In genomic region chr17:34029150-34029889, GRCm38 (mm10) we compare ENCODE assay signal across 8 mouse cellular contexts. TPM values are rescaled to one million over a fixed set of nuclear protein-coding genes. Genes with fewer than 3 reads are reported as not detected.
DNase-seq lines count a peak whose midpoint lies in the region; ATAC-seq and TF ChIP-seq lines count a peak whose summit lies in the region.

No protein-coding gene starts in this region.

- no peaks in the 10 kb centered on the region for H3K9me3 ChIP-seq in heart, embryonic 10.5 days
- no peaks in the 10 kb centered on the region for H3K9me3 ChIP-seq in G1E (replicated peaks)
- H3K9me3 ChIP-seq in heart, embryonic 15.5 days (replicated peaks): no peaks in the 10 kb centered on the region
- H3K9me3 ChIP-seq in liver, embryonic 16.5 days (replicated peaks; ENCODE audit: control insufficient read depth, low read length): no peaks in the 10 kb centered on the region

- H3K27ac ChIP-seq in heart, embryonic 10.5 days: 0 out of 2 replicates have a peak overlapping the region, but pooled peaks have one; percentile 98
- H3K27ac ChIP-seq in heart, embryonic 15.5 days: no peak overlapping the region
- no peak overlapping the region for H3K27ac ChIP-seq in liver, embryonic 16.5 days (ENCODE audit: low read length)
- no peak overlapping the region for H3K27ac ChIP-seq in layer of hippocampus, adult 2 months

- peak overlapping the region; percentile 80 for H3K4me3 ChIP-seq in heart, embryonic 10.5 days
- H3K4me3 ChIP-seq in G1E (ENCODE audit: low read depth, low read length): peak overlapping the region; percentile 91; the same call in 1 of the 2 replicates
- peak overlapping the region; percentile 91 for H3K4me3 ChIP-seq in heart, embryonic 15.5 days
- H3K4me3 ChIP-seq in liver, embryonic 16.5 days (ENCODE audit: low read depth, low read length): no peak overlapping the region
- H3K4me3 ChIP-seq in layer of hippocampus, adult 2 months: no peak overlapping the region

- H3K9ac ChIP-seq in heart, embryonic 15.5 days: peak overlapping the region; percentile 96; the same call in 1 of the 2 replicates
- H3K9ac ChIP-seq in liver, embryonic 16.5 days (ENCODE audit: low read depth, low read length): no peak overlapping the region; the same call in 1 of the 2 replicates

- 88% methylated on average over 18 of the region's 18 CpGs for WGBS in heart, embryonic 10.5 days
- WGBS in heart, embryonic 15.5 days: 84% methylated on average over 18 of the region's 18 CpGs
- 73% methylated on average over 18 of the region's 18 CpGs for WGBS in liver, embryonic 16.5 days (ENCODE audit: insufficient replicate concordance)

- peaks cover 84% of the 10 kb centered on the region for H3K4me1 ChIP-seq in heart, embryonic 10.5 days
- peaks cover 80% of the 10 kb centered on the region for H3K4me1 ChIP-seq in G1E (ENCODE audit: insufficient read depth, low read depth, low read length)
- peaks cover 75% of the 10 kb centered on the region for H3K4me1 ChIP-seq in heart, embryonic 15.5 days (replicated peaks)
- peaks cover 64% of the 10 kb centered on the region for H3K4me1 ChIP-seq in liver, embryonic 16.5 days (ENCODE audit: control insufficient read depth, low read depth, low read length)

- H3K27me3 ChIP-seq in heart, embryonic 10.5 days (ENCODE audit: insufficient read depth, poor library complexity, severe bottlenecking): no peaks in the 10 kb centered on the region
- no peaks in the 10 kb centered on the region for H3K27me3 ChIP-seq in G1E (ENCODE audit: insufficient read depth, low read length)
- no peaks in the 10 kb centered on the region for H3K27me3 ChIP-seq in heart, embryonic 15.5 days
- H3K27me3 ChIP-seq in liver, embryonic 16.5 days (ENCODE audit: control insufficient read depth, insufficient read depth, low read depth, low read length): no peaks in the 10 kb centered on the region

- ATAC-seq in G1E (ENCODE audit: extremely low read depth, insufficient number of reproducible peaks, low FRiP score, poor library complexity, severe bottlenecking): no peak
- ATAC-seq in heart, embryonic 15.5 days (replicated peaks; ENCODE audit: insufficient number of reproducible peaks, insufficient read depth, low FRiP score, low read depth): no peak
- ATAC-seq in liver, embryonic 16.5 days (ENCODE audit: low read depth): no peak

- H3K4me2 ChIP-seq in heart, embryonic 15.5 days: peak overlapping the region; percentile 89
- H3K4me2 ChIP-seq in liver, embryonic 16.5 days (ENCODE audit: low read depth, low read length): peak overlapping the region; percentile 75; the same call in 1 of the 2 replicates

- peaks cover 34% of the 10 kb centered on the region for H3K36me3 ChIP-seq in heart, embryonic 10.5 days
- peaks cover 61% of the 10 kb centered on the region for H3K36me3 ChIP-seq in G1E (replicated peaks)
- H3K36me3 ChIP-seq in heart, embryonic 15.5 days: peaks cover 29% of the 10 kb centered on the region
- peaks cover 15% of the 10 kb centered on the region; the same call in 1 of the 2 replicates for H3K36me3 ChIP-seq in liver, embryonic 16.5 days (ENCODE audit: control insufficient read depth, insufficient read depth)

- DNase-seq in heart, embryonic 10.5 days (ENCODE audit: low spot score): peak; percentile 70
- no peak for DNase-seq in heart, postnatal 36 days
- no peak for DNase-seq in G1E (ENCODE audit: low spot score)
- no peak for DNase-seq in layer of hippocampus, adult 2 months (ENCODE audit: low spot score in 2 of 2)
- DNase-seq in layer of hippocampus, adult 9-11 months: no peak
- DNase-seq in urinary bladder, postnatal 10 days (ENCODE audit: low spot score): no peak

- TF ChIP-seq CTCF in G1E (IDR thresholded peaks at IDR 0.05; ENCODE audit: low read depth, low read length): no peak
- TF ChIP-seq CTCF in layer of hippocampus, adult 2 months (conservative IDR thresholded peaks at IDR 0.05): no peak

- intact Hi-C loops in heart, postnatal 36 days (cut with DNase I): no loop called here

RNA-seq across cellular contexts. Expression of gene H2-Ke6, which starts 1.5 kb away (rescaled TPM):
- polyA plus RNA-seq in heart, embryonic 10.5 days (2016; fragmentation: Nextera tagmentation; extraction: Ambion mirVana): 32.4 and 36.4 TPM in 2 replicates
- 100 to 1,000 TPM; 107 to 121 TPM for total RNA-seq in heart, postnatal 36 days (2021)
- total RNA-seq in G1E (2014; fragmentation: Nextera tagmentation): 77.5 and 87.1 TPM in 2 replicates
- total RNA-seq in G1E (2017): 44.7 and 45.9 TPM in 2 replicates
- 58.6 and 78.0 TPM in 2 replicates for polyA plus RNA-seq in G1E (2012)
- polyA plus RNA-seq in heart, embryonic 15.5 days (2015; fragmentation: Nextera tagmentation; extraction: Ambion mirVana): 47.4 and 56.2 TPM in 2 replicates
- polyA plus RNA-seq in liver, embryonic 16.5 days (2015; fragmentation: Nextera tagmentation; extraction: Ambion mirVana): 30.1 and 32.2 TPM in 2 replicates
- 10 to 100 TPM; 55.6 to 59.5 TPM for total RNA-seq in layer of hippocampus, adult 2 months (2021)

RNA-seq across cellular contexts. Expression of gene Slc39a7, which starts 2.2 kb away (rescaled TPM):
- 160 and 180 TPM in 2 replicates for polyA plus RNA-seq in heart, embryonic 10.5 days (2016; fragmentation: Nextera tagmentation; extraction: Ambion mirVana)
- total RNA-seq in heart, postnatal 36 days (2021): 10 to 100 TPM; 56.9 to 60.7 TPM
- 16.9 and 17.5 TPM in 2 replicates for total RNA-seq in G1E (2014; fragmentation: Nextera tagmentation)
- 58.0 and 60.1 TPM in 2 replicates for total RNA-seq in G1E (2017)
- 66.0 and 98.1 TPM in 2 replicates for polyA plus RNA-seq in G1E (2012)
- 97.8 and 133 TPM in 2 replicates for polyA plus RNA-seq in heart, embryonic 15.5 days (2015; fragmentation: Nextera tagmentation; extraction: Ambion mirVana)
- polyA plus RNA-seq in liver, embryonic 16.5 days (2015; fragmentation: Nextera tagmentation; extraction: Ambion mirVana): 58.8 and 59.8 TPM in 2 replicates
- 10 to 100 TPM; 97.7 to 98.9 TPM for total RNA-seq in layer of hippocampus, adult 2 months (2021)

RNA-seq across cellular contexts. Expression of gene Rxrb, which starts 2.3 kb away (rescaled TPM):
- 31.4 and 40.6 TPM in 2 replicates for polyA plus RNA-seq in heart, embryonic 10.5 days (2016; fragmentation: Nextera tagmentation; extraction: Ambion mirVana)
- total RNA-seq in heart, postnatal 36 days (2021): 10 to 100 TPM; 39.8 to 41.8 TPM
- total RNA-seq in G1E (2014; fragmentation: Nextera tagmentation) (27.7 and 29.7 TPM in 2 replicates), G1E (2017) (30.5 and 34.7 TPM in 2 replicates)
- 175 and 211 TPM in 2 replicates for polyA plus RNA-seq in G1E (2012)
- 26.8 and 38.5 TPM in 2 replicates for polyA plus RNA-seq in heart, embryonic 15.5 days (2015; fragmentation: Nextera tagmentation; extraction: Ambion mirVana)
- polyA plus RNA-seq in liver, embryonic 16.5 days (2015; fragmentation: Nextera tagmentation; extraction: Ambion mirVana): 14.7 and 15.7 TPM in 2 replicates
- total RNA-seq in layer of hippocampus, adult 2 months (2021): 10 to 100 TPM; 80.6 to 85.5 TPM

RNA-seq across cellular contexts. Expression of gene Ring1, which starts 4.8 kb away (rescaled TPM):
- polyA plus RNA-seq in heart, embryonic 10.5 days (2016; fragmentation: Nextera tagmentation; extraction: Ambion mirVana): 14.4 and 15.8 TPM in 2 replicates
- 10 to 100 TPM; 14.0 to 15.1 TPM for total RNA-seq in heart, postnatal 36 days (2021)
- total RNA-seq in G1E (2014; fragmentation: Nextera tagmentation) (8.4 and 9.7 TPM in 2 replicates), G1E (2017) (10.9 and 13.1 TPM in 2 replicates)
- 46.4 and 59.9 TPM in 2 replicates for polyA plus RNA-seq in G1E (2012)
- 15.8 and 20.8 TPM in 2 replicates for polyA plus RNA-seq in heart, embryonic 15.5 days (2015; fragmentation: Nextera tagmentation; extraction: Ambion mirVana)
- polyA plus RNA-seq in liver, embryonic 16.5 days (2015; fragmentation: Nextera tagmentation; extraction: Ambion mirVana): 3.2 and 4.0 TPM in 2 replicates
- 10 to 100 TPM; 39.6 to 45.2 TPM for total RNA-seq in layer of hippocampus, adult 2 months (2021)

RNA-seq across cellular contexts. Expression of gene Col11a2, which starts 9.9 kb away (rescaled TPM):
- polyA plus RNA-seq in heart, embryonic 10.5 days (2016; fragmentation: Nextera tagmentation; extraction: Ambion mirVana): 0.38 and 1.0 TPM in 2 replicates
- total RNA-seq in heart, postnatal 36 days (2021): 1 to 10 TPM in 1 of 2 experiments, under 1 TPM in 1; 0.98 to 1.9 TPM
- 0.45 and 0.92 TPM in 2 replicates for total RNA-seq in G1E (2014; fragmentation: Nextera tagmentation)
- total RNA-seq in G1E (2017): 0.58 and 1.6 TPM in 2 replicates
- 1.9 and 2.3 TPM in 2 replicates for polyA plus RNA-seq in G1E (2012)
- 1.3 and 4.6 TPM in 2 replicates for polyA plus RNA-seq in heart, embryonic 15.5 days (2015; fragmentation: Nextera tagmentation; extraction: Ambion mirVana)
- polyA plus RNA-seq in liver, embryonic 16.5 days (2015; fragmentation: Nextera tagmentation; extraction: Ambion mirVana): 0.26 and 0.27 TPM in 2 replicates
- 10 to 100 TPM; 18.9 to 23.1 TPM for total RNA-seq in layer of hippocampus, adult 2 months (2021)

Comparison
In these comparisons a context has a peak if more than half of its experiments do, and no peak if none do; other contexts are left out.
1. H3K4me3 ChIP-seq: peak in heart, embryonic 10.5 days (single experiment), G1E (single experiment) and heart, embryonic 15.5 days (single experiment); none in liver, embryonic 16.5 days (single experiment) and layer of hippocampus, adult 2 months (single experiment).